Mouse (Mus musculus) thymus, postnatal 36 days (tissue): Measurements from ENCODE around the gene Cmah.

ENCODE experiments used
- DNase-seq, 2 experiments: peaks; one replicate each; pipeline ENCODE4 v3.0.0; 2022; ENCODE audit warnings: mixed read lengths in 2 of 2

The Cmah gene

GRCm38 (mm10) chr13:24342091-24342490 lies 14.9 kb downstream of the Cmah start:
- DNase-seq: peak in 1 of 2 experiments; percentile 39

- no peak for DNase-seq
Observed at GRCm38 (mm10) chr13:24353004-24353403, 25.8 kb downstream of the Cmah start.

- no peak for DNase-seq
Observed at GRCm38 (mm10) chr13:24354751-24355150, 27.5 kb downstream of the Cmah start.

- no peak for DNase-seq
Observed at GRCm38 (mm10) chr13:24359181-24359580, 32.0 kb downstream of the Cmah start.

GRCm38 (mm10) chr13:24365191-24365590 lies 38.0 kb downstream of the Cmah start:
- DNase-seq: no peak

- DNase-seq: peak; percentile 43 to 66
Observed at GRCm38 (mm10) chr13:24372893-24373599, 45.8 kb downstream of the Cmah start.

GRCm38 (mm10) chr13:24374606-24375005 lies 47.4 kb downstream of the Cmah start:
- DNase-seq: peak; percentile 77 to 90

GRCm38 (mm10) chr13:24375320-24376203 lies 48.4 kb downstream of the Cmah start:
- DNase-seq: peak; percentile 55 to 74

- DNase-seq: no peak
Observed at GRCm38 (mm10) chr13:24380713-24381112, 53.5 kb downstream of the Cmah start.

GRCm38 (mm10) chr13:24383885-24384284 lies 56.7 kb downstream of the Cmah start:
- DNase-seq: no peak

GRCm38 (mm10) chr13:24391892-24392291 lies 64.7 kb downstream of the Cmah start:
- DNase-seq: no peak

- DNase-seq: peak; percentile 48 to 77
Observed at GRCm38 (mm10) chr13:24392655-24393054, 65.5 kb downstream of the Cmah start.

- peak in 1 of 2 experiments; percentile 42 for DNase-seq
Observed at GRCm38 (mm10) chr13:24393055-24393454, 65.9 kb downstream of the Cmah start.

GRCm38 (mm10) chr13:24395815-24396214 lies 68.6 kb downstream of the Cmah start:
- DNase-seq: no peak

GRCm38 (mm10) chr13:24397181-24397580 lies 70.0 kb downstream of the Cmah start:
- no peak for DNase-seq

- DNase-seq: no peak
Observed at GRCm38 (mm10) chr13:24398488-24398887, 71.3 kb downstream of the Cmah start.

GRCm38 (mm10) chr13:24401821-24402220 lies 74.6 kb downstream of the Cmah start:
- DNase-seq: peak in 1 of 2 experiments; percentile 48

GRCm38 (mm10) chr13:24403054-24403453 lies 75.8 kb downstream of the Cmah start:
- DNase-seq: no peak

GRCm38 (mm10) chr13:24406847-24407246 lies 79.6 kb downstream of the Cmah start:
- no peak for DNase-seq

GRCm38 (mm10) chr13:24414635-24415206 lies 87.5 kb downstream of the Cmah start:
- no peak for DNase-seq

GRCm38 (mm10) chr13:24415506-24416206 lies 88.5 kb downstream of the Cmah start:
- peak; percentile 57 to 73 for DNase-seq

- DNase-seq: peak; percentile 86
Observed at GRCm38 (mm10) chr13:24416409-24416808, 89.2 kb downstream of the Cmah start.

- DNase-seq: no peak
Observed at GRCm38 (mm10) chr13:24418024-24418423, 90.8 kb downstream of the Cmah start.
